Mouse (Mus musculus) cerebellum, adult 9-11 months (tissue): ENCODE measurements at regions not wholly inside any gene's neighbourhood (a gene's known extent, or its start where the extent isn't known, plus 50 kb on each side); places are given as distances from the start of the nearest gene placed in this dataset.
"Not testable (repeated sequence)": the region's sequence is repeated elsewhere in the genome, so short reads cannot be mapped to it uniquely, and the experiment has no call there.

ENCODE experiments used
- DNase-seq: peaks from one replicate; pipeline ENCODE4 v3.0.0; 2022

- peak; percentile 72 for DNase-seq
These were observed 164.1 kb upstream of the Castor2 start for GRCm38 (mm10) chr5:133935451-133935850.

GRCm38 (mm10) chr5:133935006-133935405 is 164.5 kb upstream of the Castor2 start:
- DNase-seq, result peak; percentile 72

DNA sequence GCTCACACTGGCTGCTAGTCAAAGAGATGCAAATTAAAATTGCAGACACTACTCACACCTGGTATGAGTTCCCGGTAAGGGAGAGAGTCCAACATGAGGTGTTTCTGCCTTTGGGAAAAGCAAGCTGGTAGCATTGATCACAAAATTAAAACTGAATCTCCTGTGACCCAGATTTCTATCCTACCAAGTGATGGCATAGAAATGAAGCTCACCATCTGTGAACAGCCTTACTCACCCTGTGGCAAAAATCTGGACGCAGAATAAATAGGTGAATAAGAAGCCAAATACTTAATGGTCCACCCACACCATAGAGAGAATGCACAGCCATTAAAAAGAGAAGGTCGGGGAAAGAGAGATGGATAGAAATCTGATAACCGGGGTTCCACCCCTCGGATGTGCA is 169.4 kb upstream of the Castor2 start:
- DNase-seq, result peak; percentile 79

DNA sequence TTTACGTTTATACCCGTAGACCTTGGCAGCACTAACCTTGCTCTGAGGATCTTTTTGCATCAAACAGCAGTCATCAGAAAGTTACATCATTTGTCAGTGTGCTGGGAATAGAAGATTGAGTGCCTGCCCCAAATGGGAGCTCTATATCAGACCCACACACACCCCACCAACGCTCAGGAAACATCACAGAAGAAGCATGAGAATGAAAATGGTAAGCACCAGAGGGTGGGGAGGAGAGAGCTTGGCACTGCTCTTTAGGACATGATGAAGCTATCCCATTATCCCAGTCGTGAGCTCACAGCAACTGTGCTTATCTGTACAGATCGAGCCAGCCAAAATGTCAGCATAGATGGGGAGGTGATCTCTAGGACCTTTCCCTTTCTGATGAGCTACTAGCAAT is 172.5 kb upstream of the Castor2 start:
- DNase-seq, result no peak

DNA sequence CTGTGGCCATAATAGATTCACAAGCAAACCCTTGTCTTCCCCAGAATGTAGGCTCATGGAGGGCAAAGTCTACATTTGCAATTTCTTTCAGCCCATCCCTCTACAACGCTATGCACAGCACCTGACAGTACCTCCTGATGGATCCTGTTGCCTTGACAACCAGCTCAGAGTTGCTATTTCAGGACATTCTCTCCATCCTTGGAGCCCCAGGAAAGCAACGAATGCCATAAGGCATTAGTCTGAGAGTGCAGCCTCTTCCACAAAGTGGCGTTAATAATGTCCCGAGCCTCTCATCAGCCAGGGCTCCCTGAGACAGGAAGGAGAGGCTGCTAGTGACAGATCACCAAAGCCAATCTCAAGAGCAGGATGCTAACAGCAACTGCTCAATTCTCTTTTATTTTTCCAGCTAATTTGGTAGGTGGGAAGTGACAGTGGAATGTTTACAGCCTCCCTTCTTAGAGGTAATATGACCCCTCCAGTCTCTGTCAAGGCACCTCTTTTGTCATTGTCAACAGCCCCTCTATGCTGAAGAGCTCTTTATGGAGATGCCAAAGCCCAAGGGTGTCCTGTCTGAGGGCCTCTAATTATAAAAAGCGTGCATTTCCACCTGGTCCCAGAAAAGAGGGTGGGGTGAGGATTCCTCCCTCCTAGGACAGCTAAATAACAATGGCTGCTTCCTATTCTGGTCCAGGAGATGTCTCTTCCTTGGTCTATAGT is 174.2 kb upstream of the Castor2 start:
- DNase-seq, result peak; percentile 84

GRCm38 (mm10) chr5:133922181-133922580 is 177.3 kb upstream of the Castor2 start:
- DNase-seq, result no peak

GRCm38 (mm10) chr5:133915734-133916550 is 183.6 kb upstream of the Castor2 start:
- peak; percentile 88 for DNase-seq

- DNase-seq, result no peak
These were observed 192.1 kb upstream of the Castor2 start for GRCm38 (mm10) chr5:133907442-133907841.

DNA sequence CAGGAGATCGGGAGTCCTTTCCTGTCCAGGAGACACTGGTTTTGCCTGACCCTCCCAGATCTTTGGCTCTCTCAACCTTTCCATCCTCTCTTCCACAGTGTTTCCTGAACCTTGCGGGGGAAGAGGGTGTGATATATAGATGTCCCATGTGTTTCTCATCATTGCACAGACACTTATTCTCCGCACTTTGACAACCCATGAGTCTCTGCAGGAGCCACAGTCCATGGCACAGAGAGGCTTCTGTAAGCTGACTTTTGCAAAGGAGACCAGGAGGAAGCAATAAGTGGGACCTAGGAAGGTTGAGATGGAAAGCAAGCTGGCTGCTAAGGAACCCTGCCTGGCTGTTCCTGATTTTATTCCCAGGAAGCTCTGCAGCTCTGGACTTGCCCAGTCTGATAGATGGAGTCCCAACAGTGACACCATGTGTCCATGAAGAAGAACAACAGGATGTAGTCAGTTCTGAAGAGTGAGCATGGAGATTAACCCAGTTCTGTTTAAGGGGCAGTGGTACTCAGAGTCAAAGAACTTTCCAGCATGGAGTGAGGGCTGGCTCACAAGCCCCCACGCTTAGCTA is 201.4 kb upstream of the Castor2 start:
- DNase-seq, result peak; percentile 72

- DNase-seq, result peak; percentile 45
These were observed 208.8 kb upstream of the Castor2 start for GRCm38 (mm10) chr5:133890728-133891127.

DNA sequence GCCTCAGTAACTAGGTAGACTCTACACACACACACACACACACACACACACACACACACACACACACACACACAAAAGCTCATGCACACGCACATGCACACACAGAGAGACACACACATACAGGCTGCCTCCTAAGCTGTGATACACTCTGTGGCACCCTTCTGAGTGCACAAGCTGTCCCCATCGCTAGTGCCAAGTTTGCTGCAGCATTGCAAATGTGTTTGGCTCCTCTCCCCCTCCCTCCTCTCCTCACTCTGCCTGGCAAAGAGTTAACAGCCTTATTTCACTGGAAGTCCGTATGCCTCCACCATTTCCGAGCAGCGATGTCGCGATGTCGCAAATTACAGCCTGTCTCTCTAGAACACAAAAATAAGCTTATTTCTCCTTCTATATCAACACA is 209.7 kb upstream of the Castor2 start:
- peak; percentile 96 for DNase-seq

- no peak for DNase-seq
These were observed 214.0 kb upstream of the Castor2 start for GRCm38 (mm10) chr5:133885507-133885906.

DNA sequence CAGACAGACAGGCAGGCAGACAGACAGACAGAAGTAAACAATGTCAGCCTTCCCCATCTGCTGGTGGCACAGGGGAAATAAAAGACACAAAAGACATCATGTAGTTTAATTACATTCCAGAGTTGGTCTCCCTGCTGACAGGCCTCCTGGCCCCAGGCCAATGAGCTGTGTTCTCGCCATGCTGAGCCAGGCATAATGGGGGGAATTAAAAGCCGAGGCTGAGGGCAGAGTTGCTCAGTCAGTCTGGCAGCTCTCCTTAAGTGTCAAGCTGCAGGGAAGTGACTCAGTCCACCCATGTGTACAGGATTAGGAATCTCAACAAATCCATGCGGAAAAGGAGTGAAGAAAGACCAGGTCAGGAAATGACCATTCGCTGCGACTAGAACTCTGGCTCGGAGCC is 214.5 kb upstream of the Castor2 start:
- peak; percentile 80 for DNase-seq

DNA sequence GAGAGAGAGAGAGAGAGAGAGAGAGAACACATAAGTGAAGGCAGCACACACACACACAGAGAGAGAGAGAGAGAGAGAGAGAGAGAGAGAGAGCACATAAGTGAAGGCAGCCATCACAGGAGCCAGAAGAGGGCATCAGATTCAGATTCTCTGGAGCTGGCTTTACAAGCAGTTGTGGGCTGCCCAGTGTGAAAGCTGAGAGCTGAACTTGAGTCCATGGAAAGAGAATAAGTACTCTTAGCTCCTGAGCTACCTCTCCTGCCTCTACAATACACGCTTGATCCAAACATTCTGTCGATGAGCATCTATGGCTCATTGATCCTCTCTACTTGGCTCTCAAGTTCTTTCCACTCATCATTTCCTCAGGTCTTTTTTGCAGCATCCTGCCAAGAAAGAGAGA is 214.9 kb upstream of the Castor2 start:
- DNase-seq, result no peak

- no peak for DNase-seq
These were observed 255.0 kb upstream of the Castor2 start for GRCm38 (mm10) chr5:133844483-133844882.

DNA sequence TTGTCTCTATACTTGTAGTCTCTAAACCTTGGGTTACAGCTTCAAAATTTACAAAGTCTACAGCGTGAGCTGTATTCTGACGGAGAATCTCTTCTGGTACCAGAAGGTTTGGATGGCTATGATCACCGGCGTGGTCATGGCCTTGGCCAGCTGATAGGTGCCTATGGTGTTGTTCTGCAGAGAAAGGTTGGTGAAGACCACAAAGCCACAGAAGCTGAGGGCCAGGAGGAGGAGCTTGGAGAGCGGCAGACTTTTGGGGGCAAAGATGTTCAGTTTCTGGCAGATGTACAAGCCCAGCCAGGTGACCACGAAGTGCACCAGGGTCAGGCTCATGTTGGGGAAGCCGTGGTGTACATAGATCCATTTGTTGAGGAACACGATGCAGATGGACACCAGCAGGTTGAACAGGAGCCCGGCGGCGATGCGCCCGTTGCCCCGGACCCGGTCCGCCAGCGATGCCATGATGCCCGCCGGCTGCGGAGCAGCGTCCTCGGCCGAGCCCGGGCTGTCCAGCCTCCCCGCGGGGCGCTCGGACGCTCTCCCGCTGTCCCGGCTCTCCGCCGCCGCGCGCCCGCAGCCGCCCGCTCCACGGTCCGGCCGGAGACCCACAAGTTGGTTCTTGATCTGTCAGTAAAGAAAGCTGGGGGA is 257.3 kb upstream of the Castor2 start:
- DNase-seq, result not testable (repeated sequence)

GRCm38 (mm10) chr5:133838286-133838685 is 261.2 kb upstream of the Castor2 start:
- no peak for DNase-seq

DNA sequence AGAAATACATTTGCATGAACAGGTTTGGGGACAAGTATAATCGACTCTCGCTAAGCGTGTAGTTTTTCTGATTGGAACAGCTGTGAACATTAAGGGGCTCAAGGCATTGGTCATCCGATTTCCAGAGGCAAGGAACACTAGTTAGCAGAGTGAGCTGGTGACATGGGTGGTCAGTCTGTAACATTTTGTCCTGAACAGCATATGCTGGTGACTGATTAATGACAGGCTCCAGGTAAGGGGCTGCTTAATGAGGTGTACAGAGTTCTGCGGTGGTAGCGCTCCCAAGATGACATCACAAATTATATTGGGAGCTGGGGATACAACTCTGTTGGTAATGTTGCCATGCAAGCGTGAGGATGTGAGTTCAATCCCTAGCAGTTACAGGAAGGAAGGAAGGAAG is 266.3 kb upstream of the Castor2 start:
- DNase-seq, result no peak

GRCm38 (mm10) chr5:133828226-133828625 is 271.3 kb upstream of the Castor2 start:
- no peak for DNase-seq

DNA sequence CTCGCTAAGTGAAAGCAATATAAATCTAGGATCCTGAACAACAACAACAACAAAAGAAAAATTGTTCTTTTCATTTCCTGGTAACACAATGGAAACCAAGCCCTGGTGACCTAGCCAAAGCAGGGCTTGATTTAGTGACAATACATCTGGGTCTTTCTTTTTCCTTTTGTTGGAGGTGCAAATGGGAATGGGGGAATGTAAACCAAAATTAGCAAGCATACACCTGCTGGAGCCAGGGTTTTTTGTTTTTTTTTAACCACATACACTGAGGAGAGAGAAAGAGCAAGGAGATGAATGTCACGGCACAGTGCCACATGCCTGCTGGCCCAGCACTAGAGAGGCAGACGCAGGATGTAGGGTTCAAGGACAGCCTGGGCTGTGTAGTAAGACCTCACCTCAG is 275.6 kb upstream of the Castor2 start:
- DNase-seq, result no peak

DNA sequence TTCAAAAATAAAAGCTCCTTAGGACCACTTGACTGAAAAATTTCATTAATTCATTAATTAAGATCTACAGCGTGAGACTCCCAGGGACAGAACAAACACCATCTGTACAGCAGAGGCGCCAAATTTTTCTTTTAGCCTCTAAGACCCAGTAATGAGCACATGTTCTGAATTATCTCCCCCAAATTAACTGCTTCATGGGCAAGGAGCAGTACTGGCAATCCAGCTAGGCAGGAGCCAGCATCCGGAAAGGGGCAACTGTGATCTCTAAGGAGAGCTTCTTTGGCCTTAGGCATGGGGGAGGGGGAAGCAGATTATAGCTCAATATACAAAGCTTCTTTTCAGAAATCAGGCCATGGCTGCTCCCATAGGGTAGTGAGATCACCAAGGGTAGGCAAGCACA is 278.2 kb upstream of the Castor2 start:
- peak; percentile 25 for DNase-seq

GRCm38 (mm10) chr5:133815462-133815861 is 284.0 kb upstream of the Castor2 start:
- no peak for DNase-seq

- DNase-seq, result no peak
These were observed 285.1 kb upstream of the Castor2 start for GRCm38 (mm10) chr5:133814436-133814835.
